Mouse (Mus musculus) liver, adult 2 months (tissue): ENCODE measurements around the gene Ptpn23. TPM values are rescaled to one million over a fixed set of nuclear protein-coding genes. Genes with fewer than 3 reads are reported as not detected.
"Not testable (repeated sequence)": the region's sequence is repeated elsewhere in the genome, so short reads cannot be mapped to it uniquely, and the experiment has no call there.

Experiments used
- DNase-seq: peaks from one replicate; pipeline ENCODE4 v3.0.0-alpha.2; 2011; ENCODE audit warnings: low read depth, low spot score; ENCODE audit errors: extremely low read depth
- H3K27ac ChIP-seq: fragments of 200-500 bp; replicated peaks from 2 replicates; pipeline ENCODE4 v1.5.1; 2012; ENCODE audit warnings: low read depth, mild to moderate bottlenecking, control low read depth, inconsistent platforms, low read length; ENCODE audit not compliant: insufficient read depth
- H3K27me3 ChIP-seq: fragments of 200-500 bp; 2 replicates; pipeline ENCODE4 v1.6.1; 2012; ENCODE audit warnings: mild to moderate bottlenecking, moderate library complexity, low read length, inconsistent platforms; ENCODE audit not compliant: control insufficient read depth, insufficient read depth
- H3K36me3 ChIP-seq: fragments of 200-500 bp; 2 replicates; pipeline ENCODE4 v1.6.1; 2012; ENCODE audit warnings: low read length, inconsistent platforms; ENCODE audit not compliant: control insufficient read depth, insufficient read depth
- H3K4me1 ChIP-seq: fragments of 200-500 bp; 2 replicates; pipeline ENCODE4 v1.6.1; 2011; ENCODE audit warnings: low read length; ENCODE audit not compliant: control insufficient read depth, insufficient read depth
- H3K4me3 ChIP-seq: fragments of 200-500 bp; 2 replicates; pipeline ENCODE4 v1.5.1; 2011; ENCODE audit warnings: low read depth, mild to moderate bottlenecking, control low read depth, low read length, moderate library complexity; ENCODE audit not compliant: insufficient read depth
- H3K79me2 ChIP-seq: fragments of 200-500 bp; 2 replicates; pipeline ENCODE4 v1.6.1; 2012; ENCODE audit warnings: inconsistent platforms, mild to moderate bottlenecking, low read length, moderate library complexity; ENCODE audit not compliant: control insufficient read depth, insufficient read depth
- H3K9ac ChIP-seq: fragments of 200-500 bp; 2 replicates; pipeline ENCODE4 v1.6.1; 2012; ENCODE audit warnings: low read depth, mild to moderate bottlenecking, control low read depth, inconsistent platforms, low read length
- CTCF ChIP-seq: fragments of 200-500 bp; IDR thresholded peaks from 2 replicates; pipeline ENCODE4 v1.5.1; 2011; ENCODE audit warnings: low read depth, low read length, control low read depth
- POLR2A ChIP-seq: fragments of 200-500 bp; IDR thresholded peaks from 2 replicates; pipeline ENCODE4 v1.6.1; 2011; ENCODE audit warnings: low read length, control low read depth; ENCODE audit not compliant: insufficient read depth; ENCODE audit errors: extremely low read depth
- WGBS: fragments of 180-500 bp; shearing (Covaris S2); methylation state at CpG from one replicate; pipeline ENCODE4 v1.1.7; 2018; 5-methylcytosine and 5-hydroxymethylcytosine counted together
- polyA plus RNA-seq: library from polyadenylated mRNA; depleted of rRNA; stranded (reverse); fragments of >200 nt; gene quantifications from 2 replicates; pipeline ENCODE4 v1.2.3, GENCODE M21; 2012
- total RNA-seq: library from RNA; depleted of rRNA; stranded (reverse); fragments of >200 nt; gene quantifications from 2 replicates; pipeline ENCODE4 v1.2.3, GENCODE M21; 2014

Ptpn23 gene
- total and polyA plus RNA-seq, 2 experiments, result 4.5 to 10.7 TPM

GRCm38 (mm10) chr9:110410908-110411887 is 3.2 kb upstream of the Ptpn23 start:
- Histone ChIP-seq H3K4me1 (peaks cover 5% of the 10 kb centered on the region), H3K27ac (no peak overlapping the region), H3K9ac (no peak overlapping the region), H3K4me3 (no peak overlapping the region), H3K36me3 (no peaks in the 10 kb centered on the region), H3K27me3 (no peaks in the 10 kb centered on the region), H3K79me2 (peaks cover 12% of the 10 kb centered on the region; the same call in 1 of the 2 replicates)
- 40% methylated on average over 6 of the region's 6 CpGs for WGBS
- DNase-seq, result peak; percentile 66
- TF ChIP-seq CTCF (peak; percentile 76), POLR2A (no peak)

- peaks cover 5% of the 10 kb centered on the region for H3K4me1 ChIP-seq
- peaks cover 22% of the 10 kb centered on the region; the same call in 1 of the 2 replicates for H3K79me2 ChIP-seq
- DNase-seq, result no peak
- H3K36me3 ChIP-seq, result no peaks in the 10 kb centered on the region
- H3K9ac ChIP-seq, result peak overlapping the region; percentile 84
- TF ChIP-seq CTCF, result no peak
- TF ChIP-seq POLR2A, result no peak
- 1% methylated on average over 41 of the region's 41 CpGs for WGBS
- peak overlapping the region; percentile 91 for H3K4me3 ChIP-seq
- H3K27ac ChIP-seq, result no peak overlapping the region; the same call in 1 of the 2 replicates
- H3K27me3 ChIP-seq, result no peaks in the 10 kb centered on the region
These were observed 508 bp downstream of the Ptpn23 start for GRCm38 (mm10) chr9:110407311-110408098.

GRCm38 (mm10) chr9:110403240-110403639 is 4.8 kb downstream of the Ptpn23 start:
- not testable (repeated sequence) for H3K27ac ChIP-seq, H3K36me3 ChIP-seq, H3K27me3 ChIP-seq, H3K9ac ChIP-seq, H3K4me3 ChIP-seq, H3K4me1 ChIP-seq, DNase-seq
- H3K79me2 ChIP-seq, result peaks cover 40% of the 10 kb centered on the region; the same call in 1 of the 2 replicates
- 89% methylated on average over 4 of the region's 4 CpGs for WGBS

GRCm38 (mm10) chr9:110402731-110403130 is 5.3 kb downstream of the Ptpn23 start:
- Histone ChIP-seq H3K36me3 (no peaks in the 10 kb centered on the region), H3K4me1 (peaks cover 5% of the 10 kb centered on the region), H3K27ac (no peak overlapping the region), H3K79me2 (peaks cover 38% of the 10 kb centered on the region; the same call in 1 of the 2 replicates), H3K4me3 (no peak overlapping the region), H3K9ac (no peak overlapping the region), H3K27me3 (no peaks in the 10 kb centered on the region)
- no peak for TF ChIP-seq POLR2A
- TF ChIP-seq CTCF, result no peak
- DNase-seq, result peak; percentile 38
- WGBS, result 58% methylated on average over 2 of the region's 2 CpGs

GRCm38 (mm10) chr9:110400650-110401049 is 7.4 kb downstream of the Ptpn23 start:
- H3K9ac ChIP-seq, result no peak overlapping the region
- no peak overlapping the region for H3K4me3 ChIP-seq
- DNase-seq, result no peak
- no peaks in the 10 kb centered on the region for H3K27me3 ChIP-seq
- H3K27ac ChIP-seq, result no peak overlapping the region
- TF ChIP-seq CTCF, result no peak
- no peak for TF ChIP-seq POLR2A
- H3K4me1 ChIP-seq, result no peaks in the 10 kb centered on the region
- H3K79me2 ChIP-seq, result peaks cover 23% of the 10 kb centered on the region; the same call in 1 of the 2 replicates
- WGBS, result 82% methylated on average over 5 of the region's 5 CpGs
- H3K36me3 ChIP-seq, result no peaks in the 10 kb centered on the region
